Mouse (Mus musculus) midbrain, embryonic 16.5 days (tissue): ENCODE measurements around the gene Ankzf1. TPM values are rescaled to one million over a fixed set of nuclear protein-coding genes. Genes with fewer than 3 reads are reported as not detected.

Experiments used
- ATAC-seq: fragments of 200-750 bp; cut with Nextera tagmentation; 2 replicates; pipeline ENCODE4 v1.8.0; 2017; ENCODE audit warnings: moderate TSS enrichment
- H3K27ac ChIP-seq: fragments of 300-500 bp; sonication (generic); 2 replicates; pipeline ENCODE4 v1.5.1; 2014; ENCODE audit warnings: mild to moderate bottlenecking, low read length, mixed read lengths
- H3K27me3 ChIP-seq: fragments of 300-500 bp; sonication (generic); 2 replicates; pipeline ENCODE4 v1.6.1; 2014; ENCODE audit warnings: low read depth, low read length, mixed read lengths; ENCODE audit not compliant: control insufficient read depth, insufficient read depth
- H3K36me3 ChIP-seq: fragments of 300-500 bp; sonication (generic); 2 replicates; pipeline ENCODE4 v1.6.1; 2014; ENCODE audit warnings: mild to moderate bottlenecking, low read length, moderate library complexity, mixed read lengths; ENCODE audit not compliant: control insufficient read depth, insufficient read depth
- H3K4me1 ChIP-seq: fragments of 300-500 bp; sonication (generic); 2 replicates; pipeline ENCODE4 v1.6.1; 2014; ENCODE audit warnings: mild to moderate bottlenecking, low read length, mixed read lengths; ENCODE audit not compliant: control insufficient read depth, insufficient read depth
- H3K4me2 ChIP-seq: fragments of 300-500 bp; sonication (generic); 2 replicates; pipeline ENCODE4 v1.6.1; 2014; ENCODE audit warnings: mild to moderate bottlenecking, low read length, mixed read lengths
- H3K4me3 ChIP-seq: fragments of 300-500 bp; sonication (generic); 2 replicates; pipeline ENCODE4 v1.5.1; 2014; ENCODE audit warnings: low read depth, mild to moderate bottlenecking, low read length, moderate library complexity, mixed read lengths
- H3K9ac ChIP-seq: fragments of 300-500 bp; sonication (generic); 2 replicates; pipeline ENCODE4 v1.6.1; 2014; ENCODE audit warnings: low read depth, low read length, mixed read lengths
- H3K9me3 ChIP-seq: fragments of 300-500 bp; sonication (generic); replicated peaks from 2 replicates; pipeline ENCODE4 v1.6.1; 2014; ENCODE audit warnings: mild to moderate bottlenecking, low read length, mixed read lengths; ENCODE audit not compliant: control insufficient read depth, poor library complexity, severe bottlenecking
- WGBS: fragments of 180-500 bp; shearing (Covaris S2); extraction: QIAGEN DNeasy Blood & Tissue Kit; methylation state at CpG from one replicate; pipeline ENCODE4 v1.1.7; 2014; 5-methylcytosine and 5-hydroxymethylcytosine counted together
- polyA plus RNA-seq: library from polyadenylated mRNA; unstranded; fragments of >200 nt; fragmentation: Nextera tagmentation; extraction: Ambion mirVana; gene quantifications from 2 replicates; pipeline ENCODE4 v1.2.1, GENCODE M21; 2015

Gene Ankzf1
- polyA plus RNA-seq, 1 experiment from 2014 or later: 29.5 TPM

DNA sequence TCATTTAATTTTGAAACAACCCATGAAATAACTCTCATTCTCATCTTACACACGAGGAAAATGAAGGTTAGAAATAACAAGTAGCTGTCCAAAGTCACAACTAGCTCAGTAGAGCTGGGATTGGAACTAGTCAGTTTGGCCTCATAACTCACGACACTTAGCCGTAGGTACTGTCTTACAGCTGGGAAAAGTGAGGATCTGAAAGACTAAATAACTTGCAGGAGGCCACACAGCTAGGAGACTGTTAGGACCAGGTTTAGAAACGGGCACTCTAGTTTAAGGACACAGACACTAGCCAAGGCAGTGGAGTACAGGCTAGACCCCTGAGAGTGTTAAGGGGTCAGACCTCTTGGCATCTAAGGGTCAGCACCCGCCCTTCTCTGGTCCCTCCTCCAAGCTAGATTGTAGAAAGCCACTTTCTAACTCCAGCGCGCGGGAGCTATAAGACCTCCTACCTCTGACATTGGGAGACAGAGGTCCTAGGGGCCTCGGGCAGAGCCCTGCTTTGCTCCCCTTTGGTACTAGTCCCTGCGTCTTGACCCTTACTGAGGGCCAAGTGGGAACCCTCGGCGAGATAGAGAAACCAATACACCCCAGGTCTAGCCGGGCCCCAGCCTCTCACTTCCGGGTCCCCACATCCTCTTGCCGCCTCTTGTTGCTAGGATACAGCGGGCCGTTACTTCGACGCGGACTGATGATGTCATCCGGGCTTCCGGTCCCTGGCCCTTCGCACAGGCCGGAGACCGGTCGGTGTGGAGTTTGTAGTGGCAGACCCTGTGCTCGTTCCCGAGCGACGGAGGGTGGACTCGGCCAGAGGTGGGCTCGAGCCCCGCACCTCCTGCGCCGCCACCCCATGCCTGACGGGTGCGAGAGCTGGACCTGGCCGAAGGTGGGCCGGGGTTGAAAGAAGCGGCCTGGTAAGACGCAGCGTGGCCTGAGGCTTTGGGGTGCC lies 18.5 kb downstream of the Ankzf1 start, which contains the start of the genes Glb1l and Stk16:
Gene Glb1l, minus strand, starts transcription at position 678 of the 952 bp plus-strand sequence.
Gene Stk16, plus strand, starts transcription at position 703 of the 952 bp plus-strand sequence.
- Histone ChIP-seq H3K36me3 (peaks cover 9% of the 10 kb centered on the region), H3K9ac (peak within 1 kb of the TSS; percentile 85), H3K27me3 (no peaks in the 10 kb centered on the region), H3K4me3 (peak within 1 kb of the TSS; percentile 69), H3K4me2 (peak within 1 kb of the TSS; percentile 98), H3K4me1 (peaks cover 41% of the 10 kb centered on the region), H3K27ac (peak within 1 kb of the TSS; percentile 9; the same call in 1 of the 2 replicates), H3K9me3 (no peaks in the 10 kb centered on the region)
- WGBS: 6% methylated on average over 42 of the region's 42 CpGs
- ATAC-seq: peak; percentile 96

DNA sequence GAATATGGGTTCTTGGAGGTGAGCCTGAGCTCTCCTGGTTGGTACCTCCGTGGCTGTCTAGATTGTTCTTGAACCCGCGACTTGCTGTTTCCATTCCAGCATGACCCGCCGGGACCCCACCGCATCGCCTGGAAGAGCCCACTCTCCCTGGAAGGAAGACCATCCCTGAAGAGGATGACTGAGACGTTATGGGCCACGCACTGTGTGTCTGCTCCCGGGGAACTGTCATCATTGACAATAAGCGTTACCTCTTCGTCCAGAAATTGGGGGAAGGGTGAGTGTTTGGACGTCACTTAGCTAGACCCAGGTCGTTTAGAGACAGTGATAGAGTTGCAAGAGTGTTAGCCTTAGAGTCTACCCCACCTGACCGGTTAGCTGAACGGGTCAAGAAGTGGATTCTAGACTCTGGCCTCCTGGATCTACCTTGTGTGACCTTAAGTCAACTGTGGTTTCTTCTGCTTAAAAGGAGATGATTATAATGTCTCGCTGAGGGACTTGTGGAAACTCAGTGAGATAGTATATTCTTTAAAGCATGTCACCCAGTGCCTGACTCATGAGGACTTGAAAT lies 19.3 kb downstream of the Ankzf1 start:
- peak overlapping the region; percentile 69 for H3K4me3 ChIP-seq
- no peak overlapping the region for H3K27ac ChIP-seq
- H3K27me3 ChIP-seq: no peaks in the 10 kb centered on the region
- peak overlapping the region; percentile 85 for H3K9ac ChIP-seq
- H3K9me3 ChIP-seq: no peaks in the 10 kb centered on the region
- WGBS: 12% methylated on average over 17 of the region's 17 CpGs
- H3K4me1 ChIP-seq: peaks cover 41% of the 10 kb centered on the region
- H3K36me3 ChIP-seq: peaks cover 9% of the 10 kb centered on the region
- peak overlapping the region; percentile 98 for H3K4me2 ChIP-seq
- ATAC-seq: peak; percentile 36; the same call in 1 of the 2 replicates

- Histone ChIP-seq H3K4me2 (no peak overlapping the region), H3K27me3 (0 out of 2 replicates have a peak, but pooled peaks cover 6% of the 10 kb centered on the region), H3K9ac (no peak overlapping the region), H3K36me3 (peaks cover 9% of the 10 kb centered on the region), H3K27ac (no peak overlapping the region), H3K4me3 (no peak overlapping the region), H3K4me1 (peaks cover 41% of the 10 kb centered on the region), H3K9me3 (no peaks in the 10 kb centered on the region)
- 86% methylated on average over 4 of the region's 4 CpGs for WGBS
- no peak for ATAC-seq
Measured at GRCm38 (mm10) chr1:75212542-75212941, 20.6 kb downstream of the Ankzf1 start.

DNA sequence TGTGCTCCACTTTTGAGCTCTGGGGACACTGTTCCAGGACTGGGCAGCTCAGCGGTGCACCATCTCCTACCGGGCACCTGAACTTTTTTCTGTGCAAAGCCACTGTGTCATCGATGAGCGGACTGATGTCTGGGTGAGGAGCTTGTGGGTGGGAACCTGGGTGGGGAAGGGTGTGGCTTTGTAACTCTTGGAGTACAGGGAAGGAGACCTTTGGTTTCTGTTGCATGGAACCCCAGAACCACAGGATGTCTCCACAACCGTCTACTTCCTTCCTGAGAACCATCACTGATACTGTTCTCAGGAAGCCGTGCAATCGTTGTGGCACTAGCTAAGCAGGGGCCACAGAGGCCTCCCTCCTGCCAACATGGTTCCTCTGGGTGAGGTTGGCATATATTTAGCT lies 21.1 kb downstream of the Ankzf1 start:
- Histone ChIP-seq H3K27ac (no peak overlapping the region), H3K4me2 (no peak overlapping the region), H3K9ac (no peak overlapping the region), H3K4me1 (peaks cover 40% of the 10 kb centered on the region), H3K9me3 (no peaks in the 10 kb centered on the region), H3K36me3 (peaks cover 9% of the 10 kb centered on the region), H3K4me3 (no peak overlapping the region), H3K27me3 (peaks cover 10% of the 10 kb centered on the region; the same call in 1 of the 2 replicates)
- no peak for ATAC-seq
- 94% methylated on average over 7 of the region's 7 CpGs for WGBS

GRCm38 (mm10) chr1:75214442-75214841 lies 22.5 kb downstream of the Ankzf1 start:
- 91% methylated on average over 2 of the region's 2 CpGs for whole genome bisulfite sequencing
- peaks cover 35% of the 10 kb centered on the region for H3K4me1 ChIP-seq
- H3K4me3 ChIP-seq: no peak overlapping the region
- no peak overlapping the region for H3K9ac ChIP-seq
- H3K9me3 ChIP-seq: no peaks in the 10 kb centered on the region
- no peak overlapping the region for H3K27ac ChIP-seq
- no peak overlapping the region for H3K4me2 ChIP-seq
- H3K36me3 ChIP-seq: peaks cover 9% of the 10 kb centered on the region
- H3K27me3 ChIP-seq: peaks cover 16% of the 10 kb centered on the region; the same call in 1 of the 2 replicates
- ATAC-seq: no peak

DNA sequence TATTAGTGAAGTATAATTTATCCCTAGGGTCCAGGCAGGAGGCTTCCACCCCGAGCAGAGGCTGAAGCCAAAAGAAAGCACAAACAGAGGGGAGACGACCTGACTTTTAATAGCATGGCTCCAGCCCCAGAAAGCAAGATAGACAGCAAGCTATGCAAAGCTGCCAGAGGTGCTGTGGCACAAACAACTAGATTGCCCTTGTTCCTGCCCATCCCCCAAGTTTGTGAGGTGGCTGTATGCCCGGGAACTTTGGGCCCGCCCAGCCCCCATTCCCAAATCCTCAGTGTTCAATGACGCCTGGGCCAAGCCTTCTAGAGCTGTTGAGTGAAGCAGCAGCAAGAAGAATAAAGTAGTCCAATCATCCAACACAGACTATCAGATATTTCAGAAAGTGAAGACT lies 22.9 kb downstream of the Ankzf1 start:
- Histone ChIP-seq H3K9me3 (no peaks in the 10 kb centered on the region), H3K36me3 (peaks cover 9% of the 10 kb centered on the region), H3K4me2 (no peak overlapping the region), H3K4me3 (no peak overlapping the region), H3K4me1 (peaks cover 33% of the 10 kb centered on the region), H3K27me3 (peaks cover 18% of the 10 kb centered on the region), H3K27ac (no peak overlapping the region), H3K9ac (no peak overlapping the region)
- WGBS: 78% methylated on average over 5 of the region's 5 CpGs
- ATAC-seq: no peak

GRCm38 (mm10) chr1:75215785-75216184 lies 23.8 kb downstream of the Ankzf1 start:
- H3K9ac ChIP-seq: no peak overlapping the region
- peaks cover 27% of the 10 kb centered on the region for H3K27me3 ChIP-seq
- no peak overlapping the region for H3K4me3 ChIP-seq
- H3K9me3 ChIP-seq: no peaks in the 10 kb centered on the region
- H3K36me3 ChIP-seq: peaks cover 9% of the 10 kb centered on the region
- WGBS: 94% methylated on average over 9 of the region's 9 CpGs
- H3K27ac ChIP-seq: no peak overlapping the region
- H3K4me1 ChIP-seq: peaks cover 31% of the 10 kb centered on the region
- no peak overlapping the region for H3K4me2 ChIP-seq
- no peak for ATAC-seq

GRCm38 (mm10) chr1:75216797-75217585 lies 25.0 kb downstream of the Ankzf1 start:
- H3K9ac ChIP-seq: no peak overlapping the region
- H3K27me3 ChIP-seq: peaks cover 36% of the 10 kb centered on the region
- no peak overlapping the region for H3K27ac ChIP-seq
- H3K4me1 ChIP-seq: peaks cover 22% of the 10 kb centered on the region
- no peak overlapping the region for H3K4me3 ChIP-seq
- ATAC-seq: no peak
- WGBS: 83% methylated on average over 13 of the region's 13 CpGs
- no peaks in the 10 kb centered on the region for H3K9me3 ChIP-seq
- no peak overlapping the region for H3K4me2 ChIP-seq
- peaks cover 9% of the 10 kb centered on the region for H3K36me3 ChIP-seq
